Mouse (Mus musculus) forebrain, embryonic 11.5 days (tissue): ENCODE results near the gene Slc25a25. TPM values are rescaled to one million over a fixed set of nuclear protein-coding genes. Genes with fewer than 3 reads are reported as not detected.

Experiments used
- ATAC-seq: fragments of 200-750 bp; cut with Nextera tagmentation; replicated peaks from 2 replicates; pipeline ENCODE4 v1.8.0; 2017; ENCODE audit warnings: moderate TSS enrichment; ENCODE audit not compliant: low FRiP score
- DNase-seq: peaks from one replicate; pipeline ENCODE4 v3.0.0-alpha.2; 2017; ENCODE audit warnings: low spot score
- H3K27ac ChIP-seq: fragments of 300-500 bp; sonication (generic); 2 replicates; pipeline ENCODE4 v1.5.1; 2014; ENCODE audit warnings: low read depth, low read length
- H3K27me3 ChIP-seq: fragments of 300-500 bp; sonication (generic); 2 replicates; pipeline ENCODE4 v1.6.1; 2014; ENCODE audit warnings: mild to moderate bottlenecking, low read length, mixed read lengths; ENCODE audit not compliant: control insufficient read depth, insufficient read depth
- H3K36me3 ChIP-seq: fragments of 300-500 bp; sonication (generic); 2 replicates; pipeline ENCODE4 v1.6.1; 2014; ENCODE audit warnings: mild to moderate bottlenecking, low read length, moderate library complexity, mixed read lengths; ENCODE audit not compliant: control insufficient read depth, insufficient read depth
- H3K4me1 ChIP-seq: fragments of 300-500 bp; sonication (generic); replicated peaks from 2 replicates; pipeline ENCODE4 v1.6.1; 2014; ENCODE audit warnings: low read length, mixed read lengths; ENCODE audit not compliant: control insufficient read depth, insufficient read depth
- H3K4me2 ChIP-seq: fragments of 300-500 bp; sonication (generic); 2 replicates; pipeline ENCODE4 v1.6.1; 2014; ENCODE audit warnings: low read depth, mild to moderate bottlenecking, low read length, moderate library complexity, mixed read lengths; ENCODE audit not compliant: severe bottlenecking
- H3K4me3 ChIP-seq: fragments of 300-500 bp; sonication (generic); 2 replicates; pipeline ENCODE4 v1.5.1; 2014; ENCODE audit warnings: low read depth, low read length
- H3K9ac ChIP-seq: fragments of 300-500 bp; sonication (generic); 2 replicates; pipeline ENCODE4 v1.6.1; 2014; ENCODE audit warnings: low read length
- H3K9me3 ChIP-seq: fragments of 300-500 bp; sonication (generic); 2 replicates; pipeline ENCODE4 v1.6.1; 2016; ENCODE audit warnings: low read length, mixed read lengths; ENCODE audit not compliant: control insufficient read depth
- WGBS: fragments of 180-500 bp; shearing (Covaris S2); extraction: QIAGEN DNeasy Blood & Tissue Kit; methylation state at CpG from one replicate; pipeline ENCODE4 v1.1.7; 2014; 5-methylcytosine and 5-hydroxymethylcytosine counted together
- polyA plus RNA-seq: library from polyadenylated mRNA; unstranded; fragments of >200 nt; fragmentation: Nextera tagmentation; extraction: Ambion mirVana; gene quantifications from 2 replicates; pipeline ENCODE4 v1.2.1, GENCODE M21; 2014

The Slc25a25 gene
- polyA plus RNA-seq, 1 experiment from 2014 or later = 25.9 TPM

- peak overlapping the region; percentile 37; the same call in 1 of the 2 replicates for H3K4me2 ChIP-seq
- peak; percentile 37 for ATAC-seq
- no peaks in the 10 kb centered on the region for H3K9me3 ChIP-seq
- no peak overlapping the region; the same call in 1 of the 2 replicates for H3K9ac ChIP-seq
- H3K36me3 ChIP-seq = no peaks in the 10 kb centered on the region
- DNase-seq = no peak
- peaks cover 40% of the 10 kb centered on the region for H3K4me1 ChIP-seq
- H3K4me3 ChIP-seq = peak overlapping the region; percentile 8
- 42% methylated on average over 8 of the region's 8 CpGs for WGBS
- peak overlapping the region; percentile 73 for H3K27ac ChIP-seq
- H3K27me3 ChIP-seq = no peaks in the 10 kb centered on the region
These were observed 23.0 kb downstream of the Slc25a25 start for GRCm38 (mm10) chr2:32428262-32428722.

- Histone ChIP-seq H3K27me3 (no peaks in the 10 kb centered on the region), H3K9me3 (no peaks in the 10 kb centered on the region), H3K9ac (no peak overlapping the region), H3K4me1 (peaks cover 45% of the 10 kb centered on the region), H3K36me3 (no peaks in the 10 kb centered on the region), H3K4me2 (no peak overlapping the region), H3K27ac (no peak overlapping the region; the same call in 1 of the 2 replicates), H3K4me3 (no peak overlapping the region)
- DNase-seq (no peak), ATAC-seq (no peak)
- 70% methylated on average over 5 of the region's 5 CpGs for WGBS
These were observed 23.5 kb downstream of the Slc25a25 start for GRCm38 (mm10) chr2:32427720-32428119.

GRCm38 (mm10) chr2:32426141-32426540, 25.1 kb downstream of the Slc25a25 start:
- Histone ChIP-seq H3K9ac (no peak overlapping the region), H3K4me1 (peaks cover 45% of the 10 kb centered on the region), H3K36me3 (no peaks in the 10 kb centered on the region), H3K27me3 (no peaks in the 10 kb centered on the region), H3K27ac (no peak overlapping the region), H3K4me2 (no peak overlapping the region), H3K9me3 (no peaks in the 10 kb centered on the region), H3K4me3 (no peak overlapping the region)
- DNase-seq (no peak), ATAC-seq (no peak)
- 93% methylated on average over 1 of the region's 1 CpGs for WGBS

GRCm38 (mm10) chr2:32425568-32425967, 25.7 kb downstream of the Slc25a25 start:
- ATAC-seq = no peak
- Histone ChIP-seq H3K36me3 (no peaks in the 10 kb centered on the region; the same call in 1 of the 2 replicates), H3K4me3 (no peak overlapping the region), H3K9ac (no peak overlapping the region), H3K27ac (no peak overlapping the region), H3K4me1 (peaks cover 43% of the 10 kb centered on the region), H3K4me2 (no peak overlapping the region), H3K9me3 (no peaks in the 10 kb centered on the region), H3K27me3 (no peaks in the 10 kb centered on the region)
- no peak for DNase-seq
- 82% methylated on average over 5 of the region's 5 CpGs for WGBS

- H3K4me2 ChIP-seq = no peak overlapping the region
- WGBS = 16% methylated on average over 3 of the region's 3 CpGs
- H3K36me3 ChIP-seq = no peaks in the 10 kb centered on the region; the same call in 1 of the 2 replicates
- peaks cover 39% of the 10 kb centered on the region for H3K4me1 ChIP-seq
- H3K4me3 ChIP-seq = no peak overlapping the region
- H3K27me3 ChIP-seq = no peaks in the 10 kb centered on the region
- no peak for ATAC-seq
- no peak overlapping the region for H3K9ac ChIP-seq
- H3K9me3 ChIP-seq = no peaks in the 10 kb centered on the region
- H3K27ac ChIP-seq = peak overlapping the region; percentile 48; the same call in 1 of the 2 replicates
- no peak for DNase-seq
These were observed 26.4 kb downstream of the Slc25a25 start for GRCm38 (mm10) chr2:32424796-32425195.

GRCm38 (mm10) chr2:32423481-32424331, 27.5 kb downstream of the Slc25a25 start:
- DNase-seq (peak; percentile 70), ATAC-seq (peak; percentile 84)
- Histone ChIP-seq H3K36me3 (no peaks in the 10 kb centered on the region; the same call in 1 of the 2 replicates), H3K9me3 (no peaks in the 10 kb centered on the region), H3K27me3 (no peaks in the 10 kb centered on the region), H3K4me3 (peak overlapping the region; percentile 29), H3K27ac (peak overlapping the region; percentile 62), H3K4me2 (peak overlapping the region; percentile 65), H3K4me1 (peaks cover 28% of the 10 kb centered on the region), H3K9ac (peak overlapping the region; percentile 48)
- 1% methylated on average over 14 of the region's 14 CpGs for WGBS

- H3K9me3 ChIP-seq = no peaks in the 10 kb centered on the region
- H3K36me3 ChIP-seq = no peaks in the 10 kb centered on the region; the same call in 1 of the 2 replicates
- H3K4me1 ChIP-seq = peaks cover 22% of the 10 kb centered on the region
- no peak overlapping the region for H3K4me2 ChIP-seq
- 98% methylated on average over 6 of the region's 6 CpGs for WGBS
- no peak overlapping the region for H3K4me3 ChIP-seq
- no peak overlapping the region for H3K27ac ChIP-seq
- H3K27me3 ChIP-seq = no peaks in the 10 kb centered on the region
- no peak for ATAC-seq
- DNase-seq = no peak
- no peak overlapping the region for H3K9ac ChIP-seq
These were observed 29.4 kb downstream of the Slc25a25 start for GRCm38 (mm10) chr2:32421851-32422251.

GRCm38 (mm10) chr2:32420647-32421046, 30.6 kb downstream of the Slc25a25 start:
- WGBS = 87% methylated on average over 6 of the region's 6 CpGs
- Histone ChIP-seq H3K4me2 (no peak overlapping the region), H3K27me3 (no peaks in the 10 kb centered on the region), H3K9ac (no peak overlapping the region), H3K9me3 (no peaks in the 10 kb centered on the region), H3K4me1 (peaks cover 22% of the 10 kb centered on the region), H3K36me3 (peaks cover 4% of the 10 kb centered on the region), H3K4me3 (no peak overlapping the region), H3K27ac (no peak overlapping the region)
- ATAC-seq = no peak
- DNase-seq = no peak
